Mouse (Mus musculus): ENCODE data around the gene Kcnc1. TPM values are rescaled to one million over a fixed set of nuclear protein-coding genes. Genes with fewer than 3 reads are reported as not detected.

Gene Kcnc1
- total and polyA plus RNA-seq, 3 experiments = 0.08 to 0.14 TPM; not detected in 1

- no peak overlapping the region for H3K4me2 ChIP-seq (ENCODE audit: insufficient read depth, low read depth, poor library complexity, severe bottlenecking)
- H3K27ac ChIP-seq (ENCODE audit: insufficient read depth, low read depth) = no peak overlapping the region
- no peaks in the 10 kb centered on the region for H3K27me3 ChIP-seq (replicated peaks)
- no peaks in the 10 kb centered on the region for H3K36me3 ChIP-seq (replicated peaks in 1 of 2; ENCODE audit: control insufficient read depth in 1 of 2, insufficient read depth in 1 of 2, low read length in 1 of 2)
- no peaks in the 10 kb centered on the region for H3K9me3 ChIP-seq (replicated peaks; ENCODE audit: low read length)
- H3K4me3 ChIP-seq (replicated peaks in 1 of 3; ENCODE audit: low read depth in 2 of 3, low read length in 2 of 3, poor library complexity in 1 of 3) = no peak overlapping the region
- TF ChIP-seq NELFE (IDR thresholded peaks at IDR 0.05; ENCODE audit: low read depth, low read length) (no peak), MXI1 (IDR thresholded peaks at IDR 0.05; ENCODE audit: low read depth, low read length) (no peak), CHD2 (IDR thresholded peaks at IDR 0.05; ENCODE audit: low read length) (no peak), SMC3 (IDR thresholded peaks at IDR 0.05; ENCODE audit: low read depth, low read length) (no peak), MAZ (IDR thresholded peaks at IDR 0.05; ENCODE audit: low read depth, low read length) (no peak), USF1 (IDR thresholded peaks at IDR 0.05; ENCODE audit: low read depth, low read length) (no peak), BHLHE40 (IDR thresholded peaks at IDR 0.05; ENCODE audit: low read depth, low read length) (no peak), HCFC1 (IDR thresholded peaks at IDR 0.05; ENCODE audit: low read depth, low read length) (no peak), GABPA (IDR thresholded peaks at IDR 0.05; ENCODE audit: insufficient replicate concordance, low read depth, low read length) (no peak), ZC3H11A (IDR thresholded peaks at IDR 0.05; ENCODE audit: low read depth, low read length) (no peak), RAD21 (IDR thresholded peaks at IDR 0.05; ENCODE audit: low read depth, low read length) (no peak), SIN3A (IDR thresholded peaks at IDR 0.05; ENCODE audit: low read length) (no peak), MYC (IDR thresholded peaks at IDR 0.05; ENCODE audit: low read depth, low read length) (no peak), E2F4 (IDR thresholded peaks at IDR 0.05; ENCODE audit: insufficient replicate concordance, low read depth, low read length) (no peak)
- no peak for DNase-seq (ENCODE audit: extremely low read depth)
- dilution Hi-C loops (cut with MboI; ENCODE audit: extremely low pct_ligation_motif_present, extremely low pct_unique_long_range_greater_than_20kb, low sequenced_read_pairs) = no loop called here
- no peak overlapping the region for H3K9ac ChIP-seq (ENCODE audit: insufficient read depth, low read depth)
- 0 out of 4 replicates have a peak, but pooled peaks cover 0 to 6% of the 10 kb centered on the region in 2 experiments for H3K4me1 ChIP-seq (ENCODE audit: control insufficient read depth in 1 of 2, insufficient read depth in 2 of 2)
- in situ Hi-C loops (cut with MboI; ENCODE audit: low pct_ligation_motif_present, low pct_unique_long_range_greater_than_20kb, low sequenced_read_pairs) = no loop called here
- no peaks in the 10 kb centered on the region for H3K79me2 ChIP-seq (replicated peaks; ENCODE audit: control insufficient read depth, extremely low read depth, insufficient read depth, poor library complexity, severe bottlenecking)
Observed at GRCm38 (mm10) chr7:46422052-46422763, 25.9 kb downstream of the Kcnc1 start.

DNA sequence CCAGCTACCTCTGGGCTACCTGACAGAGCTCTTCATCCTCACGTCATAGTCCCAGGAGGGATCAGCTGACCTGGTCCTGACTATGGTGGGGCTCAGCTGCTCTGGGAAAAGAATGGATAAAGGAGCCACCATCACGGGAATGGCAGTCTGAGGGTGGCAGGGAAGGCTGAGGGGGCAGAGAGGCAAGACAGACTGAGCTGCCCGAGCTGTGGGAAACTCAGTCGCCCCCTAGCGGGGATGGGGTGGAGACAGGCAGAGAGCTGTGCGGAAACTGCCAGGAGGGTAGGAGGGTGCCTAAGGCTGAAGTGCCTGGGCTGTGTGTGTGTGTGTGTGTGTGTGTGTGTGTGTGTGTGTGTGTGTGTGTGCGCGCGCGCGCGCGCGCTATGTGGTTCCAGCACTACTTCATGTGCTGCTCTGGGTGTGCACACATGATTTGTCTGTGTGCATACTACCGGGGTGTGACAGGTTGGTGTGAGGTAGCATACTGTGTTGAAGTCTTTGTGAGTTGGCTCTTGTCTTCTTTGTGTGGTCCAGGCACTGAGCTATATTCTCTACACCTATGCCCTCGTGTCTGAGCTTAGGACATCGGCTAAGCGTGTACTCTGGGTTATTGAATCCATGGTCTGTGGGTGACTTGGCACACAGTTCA, 26.6 kb downstream of the Kcnc1 start:
- Histone ChIP-seq H3K27me3 (replicated peaks) (no peaks in the 10 kb centered on the region), H3K4me1 (ENCODE audit: control insufficient read depth in 1 of 2, insufficient read depth in 2 of 2) (0 out of 4 replicates have a peak, but pooled peaks cover 0 to 6% of the 10 kb centered on the region in 2 experiments), H3K9ac (ENCODE audit: insufficient read depth, low read depth) (no peak overlapping the region), H3K27ac (ENCODE audit: insufficient read depth, low read depth) (no peak overlapping the region), H3K36me3 (replicated peaks in 1 of 2; ENCODE audit: control insufficient read depth in 1 of 2, insufficient read depth in 1 of 2, low read length in 1 of 2) (no peaks in the 10 kb centered on the region), H3K4me2 (ENCODE audit: insufficient read depth, low read depth, poor library complexity, severe bottlenecking) (no peak overlapping the region), H3K9me3 (replicated peaks; ENCODE audit: low read length) (no peaks in the 10 kb centered on the region), H3K79me2 (replicated peaks; ENCODE audit: control insufficient read depth, extremely low read depth, insufficient read depth, poor library complexity, severe bottlenecking) (no peaks in the 10 kb centered on the region), H3K4me3 (replicated peaks in 1 of 3; ENCODE audit: low read depth in 2 of 3, low read length in 2 of 3, poor library complexity in 1 of 3) (no peak overlapping the region)
- in situ Hi-C loops (cut with MboI; ENCODE audit: low pct_ligation_motif_present, low pct_unique_long_range_greater_than_20kb, low sequenced_read_pairs) = no loop called here
- peak; percentile 71 for DNase-seq (ENCODE audit: extremely low read depth)
- peak; percentile 55 for TF ChIP-seq NRF1 (IDR thresholded peaks at IDR 0.05; ENCODE audit: low read depth, low read length)
- peak; percentile 44 to 83; a peak in 3 of 4 replicates for TF ChIP-seq CTCF (conservative IDR thresholded peaks at IDR 0.05 in 1 of 2, IDR thresholded peaks at IDR 0.05 in 1 of 2; ENCODE audit: low read depth in 2 of 2, low read length in 2 of 2)
- TF ChIP-seq CHD1 (IDR thresholded peaks at IDR 0.05; ENCODE audit: low read depth, low read length) = no peak
- TF ChIP-seq RAD21 (IDR thresholded peaks at IDR 0.05; ENCODE audit: low read depth, low read length) = peak; percentile 54
- TF ChIP-seq SMC3 (IDR thresholded peaks at IDR 0.05; ENCODE audit: low read depth, low read length) = peak; percentile 82
- dilution Hi-C loops (cut with MboI; ENCODE audit: extremely low pct_ligation_motif_present, extremely low pct_unique_long_range_greater_than_20kb, low sequenced_read_pairs) = no loop called here

All from CH12.LX (cell line).